Mouse (Mus musculus): Measurements from ENCODE around the gene Snx8.

Gene Snx8

DNA sequence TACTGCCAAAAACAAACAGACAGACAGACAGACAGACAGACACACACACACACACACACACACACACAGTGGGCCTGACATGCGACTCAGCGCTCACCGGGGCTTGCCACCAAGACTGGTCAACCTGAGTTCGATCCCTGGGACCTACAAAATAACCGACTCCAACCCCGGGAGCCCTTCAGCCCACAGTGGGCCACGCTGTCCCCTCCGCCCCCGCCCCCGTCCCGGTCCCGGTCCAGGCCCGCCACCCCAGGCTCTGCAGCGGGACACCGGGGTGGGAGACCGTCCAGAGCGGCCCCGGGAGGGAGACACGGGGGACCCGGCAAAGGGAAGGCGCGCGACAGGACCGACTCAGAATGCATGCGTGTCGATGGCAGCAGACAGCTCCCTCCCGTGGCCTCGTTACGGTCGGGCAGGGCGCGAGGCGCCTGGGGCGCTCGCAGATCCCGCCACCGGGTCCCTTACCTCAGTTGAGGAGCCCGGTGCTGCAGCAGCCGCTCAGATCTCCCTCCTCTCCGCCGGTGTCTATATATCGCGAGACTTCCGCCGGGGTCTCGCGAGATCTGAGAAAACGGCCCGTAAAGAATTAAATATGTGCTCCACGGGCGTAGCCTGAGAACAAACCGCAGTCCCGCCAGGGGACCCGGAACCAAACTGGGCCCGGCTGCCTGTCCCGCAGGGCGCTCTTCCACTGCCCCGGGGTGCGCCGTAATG, 67.9 kb downstream of the Snx8 start, which contains the start of the genes Mad1l1 and Nudt1:
Gene Mad1l1, minus strand, starts transcription at position 511 of the 714 bp plus-strand sequence.
Gene Nudt1, plus strand, starts transcription at position 615 of the 714 bp plus-strand sequence.
- in situ Hi-C loops (cut with MboI; ENCODE audit: low pct_unique_long_range_greater_than_20kb in 1 of 2, low sequenced_read_pairs in 2 of 2, unreplicated experiment in 1 of 2), result no loop called here

- in situ Hi-C loops (cut with MboI; ENCODE audit: low pct_unique_long_range_greater_than_20kb in 1 of 2, low sequenced_read_pairs in 2 of 2, unreplicated experiment in 1 of 2), result no loop called here
These were observed 72.3 kb downstream of the Snx8 start for GRCm38 (mm10) chr5:140316716-140317115.

DNA sequence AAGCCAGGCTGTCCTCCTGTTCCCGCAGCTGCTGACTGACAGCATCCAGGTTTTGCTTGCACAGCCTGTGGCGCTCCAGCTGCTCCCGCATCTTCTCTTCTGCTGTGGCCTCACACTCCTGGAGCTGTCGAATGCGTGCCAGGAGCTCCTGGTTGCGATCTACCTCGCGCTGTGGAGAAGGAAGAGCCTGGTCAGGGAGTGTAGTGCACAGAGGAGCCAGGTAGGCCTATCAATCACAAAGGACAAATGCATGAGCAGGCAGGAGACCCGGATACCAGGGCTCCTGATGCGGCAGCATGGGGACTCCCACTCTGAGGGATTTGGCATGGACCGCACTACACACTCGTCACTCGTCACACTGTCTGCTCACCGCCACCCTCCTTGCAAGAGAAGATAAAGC, 81.5 kb downstream of the Snx8 start:
- in situ Hi-C loops (cut with MboI; ENCODE audit: low pct_unique_long_range_greater_than_20kb in 1 of 2, low sequenced_read_pairs in 2 of 2, unreplicated experiment in 1 of 2), result no loop called here

DNA sequence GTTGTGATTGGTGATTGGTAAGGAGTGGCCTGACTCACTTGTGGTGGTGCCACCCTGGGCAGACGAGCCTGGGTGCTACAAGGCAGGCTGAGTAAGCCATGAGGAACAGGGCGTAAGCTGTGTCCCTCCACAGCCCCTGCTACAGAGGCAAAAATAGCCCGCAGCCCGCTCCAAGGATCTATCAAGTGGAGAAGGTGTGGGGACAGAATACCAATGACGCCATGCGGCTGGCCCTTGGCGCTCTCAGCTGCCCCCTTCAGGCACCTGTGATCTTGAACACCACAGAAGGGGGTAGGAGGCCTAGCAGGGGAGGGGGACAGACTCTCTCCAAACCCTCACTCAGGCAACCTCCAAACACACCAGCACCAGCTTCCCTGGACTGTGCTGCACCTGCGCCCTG, 83.0 kb downstream of the Snx8 start:
- in situ Hi-C loops (cut with MboI; ENCODE audit: low pct_unique_long_range_greater_than_20kb in 1 of 2, low sequenced_read_pairs in 2 of 2, unreplicated experiment in 1 of 2), result no loop called here

GRCm38 (mm10) chr5:140298291-140298690, 90.8 kb downstream of the Snx8 start:
- in situ Hi-C loops (cut with MboI; ENCODE audit: low pct_unique_long_range_greater_than_20kb in 1 of 2, low sequenced_read_pairs in 2 of 2, unreplicated experiment in 1 of 2), result loop anchor here in 1 of 2 experiments (25.0 kb wide), 1 partner anchor 461 kb away; the partner anchor contains the start of genes Gm26938 and Psmg3

- in situ Hi-C loops (cut with MboI; ENCODE audit: low pct_unique_long_range_greater_than_20kb in 1 of 2, low sequenced_read_pairs in 2 of 2, unreplicated experiment in 1 of 2), result loop anchor here in 1 of 2 experiments (25.0 kb wide), 1 partner anchor 455 kb away; the partner anchor contains the start of genes Gm26938 and Psmg3
These were observed 96.9 kb downstream of the Snx8 start for GRCm38 (mm10) chr5:140292152-140292551.
